Mouse (Mus musculus) retina, postnatal 1 day (tissue): ENCODE measurements around the gene Ccer2.
A peak's percentile ranks its signal among the peaks of the same experiment; 100 is the strongest.

Experiments
- DNase-seq: peaks from one replicate; pipeline ENCODE4 v3.0.0-alpha.2; 2012

Ccer2 gene

GRCm38 (mm10) chr7:28756079-28756478 is at the start of gene Ccer2:
Gene Ccer2, plus strand, starts transcription at chr7:28756174.
- no peak for DNase-seq

GRCm38 (mm10) chr7:28709454-28709853 is 46.5 kb upstream of the Ccer2 start:
- DNase-seq: no peak

GRCm38 (mm10) chr7:28710962-28711361 is 45.0 kb upstream of the Ccer2 start:
- DNase-seq: no peak

- no peak for DNase-seq
Observed at GRCm38 (mm10) chr7:28714667-28715066, 41.3 kb upstream of the Ccer2 start.

- no peak for DNase-seq
Observed at GRCm38 (mm10) chr7:28715598-28715997, 40.4 kb upstream of the Ccer2 start.

GRCm38 (mm10) chr7:28716590-28717281 is 39.2 kb upstream of the Ccer2 start, which contains the start of gene Fbxo17:
Gene Fbxo17, plus strand, starts transcription at chr7:28716804.
- DNase-seq: peak; percentile 82

GRCm38 (mm10) chr7:28717726-28718125 is 38.2 kb upstream of the Ccer2 start:
- DNase-seq: no peak

GRCm38 (mm10) chr7:28719159-28719558 is 36.8 kb upstream of the Ccer2 start:
- no peak for DNase-seq

- no peak for DNase-seq
Observed at GRCm38 (mm10) chr7:28719650-28720049, 36.3 kb upstream of the Ccer2 start.

GRCm38 (mm10) chr7:28720753-28721537 is 35.0 kb upstream of the Ccer2 start:
- peak; percentile 53 for DNase-seq

- peak; percentile 42 for DNase-seq
Observed at GRCm38 (mm10) chr7:28722079-28722478, 33.9 kb upstream of the Ccer2 start.

GRCm38 (mm10) chr7:28724613-28725012 is 31.4 kb upstream of the Ccer2 start:
- DNase-seq: no peak

GRCm38 (mm10) chr7:28726600-28726999 is 29.4 kb upstream of the Ccer2 start:
- DNase-seq: peak; percentile 88

GRCm38 (mm10) chr7:28727649-28728340 is 28.2 kb upstream of the Ccer2 start:
- peak; percentile 52 for DNase-seq

GRCm38 (mm10) chr7:28732341-28733142 is 23.4 kb upstream of the Ccer2 start:
- peak; percentile 94 for DNase-seq

- DNase-seq: no peak
Observed at GRCm38 (mm10) chr7:28733211-28733610, 22.8 kb upstream of the Ccer2 start.

GRCm38 (mm10) chr7:28735701-28736100 is 20.3 kb upstream of the Ccer2 start:
- DNase-seq: no peak

GRCm38 (mm10) chr7:28739829-28740228 is 16.1 kb upstream of the Ccer2 start:
- DNase-seq: no peak

- DNase-seq: no peak
Observed at GRCm38 (mm10) chr7:28740949-28741348, 15.0 kb upstream of the Ccer2 start.

- DNase-seq: no peak
Observed at GRCm38 (mm10) chr7:28741368-28741708, 14.6 kb upstream of the Ccer2 start.

- peak; percentile 100 for DNase-seq
Observed at GRCm38 (mm10) chr7:28741709-28742438, 14.1 kb upstream of the Ccer2 start, which contains the start of the genes Mrps12 and Sars2. Gene Mrps12, minus strand, starts transcription at chr7:28741820. Gene Sars2, plus strand, starts transcription at chr7:28741992.

- DNase-seq: no peak
Observed at GRCm38 (mm10) chr7:28749935-28750334, 6.0 kb upstream of the Ccer2 start.
